Mouse (Mus musculus) telencephalon, adult 2 months (tissue): ENCODE results near the gene Wdr90.

ENCODE experiments used
- DNase-seq: peaks from one replicate; pipeline ENCODE4 v3.0.0-alpha.2; 2011; ENCODE audit warnings: low read depth, low spot score

The Wdr90 gene

DNA sequence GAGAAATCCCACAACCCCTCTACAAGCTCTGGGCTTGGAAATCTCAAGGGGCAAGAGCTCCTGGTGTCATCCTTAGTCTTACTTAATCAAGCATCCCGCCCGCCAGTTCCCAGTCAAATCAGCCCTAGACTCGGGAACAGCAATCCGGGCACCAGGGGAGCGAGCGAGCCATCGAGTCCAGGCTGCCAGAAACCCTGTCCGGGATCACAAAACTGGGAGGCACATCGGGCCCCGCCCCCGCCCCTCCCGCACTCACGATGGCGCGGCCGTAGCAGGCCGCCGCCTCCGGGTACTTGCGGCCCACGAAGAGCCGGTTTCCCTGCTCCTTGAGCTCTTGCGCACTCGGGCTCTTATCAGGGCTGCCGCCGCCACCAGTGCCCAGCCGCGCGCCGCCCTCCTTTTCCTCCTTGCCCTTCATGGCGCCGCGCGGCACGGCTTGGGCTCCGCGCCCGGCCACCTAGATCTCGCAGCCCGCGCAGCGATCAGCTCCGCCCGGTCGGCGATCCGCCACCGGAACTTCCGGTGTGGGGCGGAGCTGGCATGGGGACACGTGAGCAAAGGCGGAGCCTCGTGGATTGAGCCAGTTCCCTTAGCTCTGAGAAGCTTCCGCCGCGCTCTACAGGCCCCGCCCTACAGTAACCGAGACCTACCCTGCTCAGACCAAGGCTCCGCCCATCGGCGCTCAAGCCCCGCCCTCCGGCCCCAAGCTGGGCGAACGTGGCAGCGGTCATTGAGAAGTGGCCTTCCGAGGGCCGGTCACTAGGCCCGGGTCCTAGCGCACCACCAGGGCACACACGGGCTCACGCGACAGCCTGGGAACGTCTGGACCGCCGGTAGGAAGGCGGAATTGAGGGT lies 28.6 kb downstream of the Wdr90 start:
- peak; percentile 99 for DNase-seq

DNA sequence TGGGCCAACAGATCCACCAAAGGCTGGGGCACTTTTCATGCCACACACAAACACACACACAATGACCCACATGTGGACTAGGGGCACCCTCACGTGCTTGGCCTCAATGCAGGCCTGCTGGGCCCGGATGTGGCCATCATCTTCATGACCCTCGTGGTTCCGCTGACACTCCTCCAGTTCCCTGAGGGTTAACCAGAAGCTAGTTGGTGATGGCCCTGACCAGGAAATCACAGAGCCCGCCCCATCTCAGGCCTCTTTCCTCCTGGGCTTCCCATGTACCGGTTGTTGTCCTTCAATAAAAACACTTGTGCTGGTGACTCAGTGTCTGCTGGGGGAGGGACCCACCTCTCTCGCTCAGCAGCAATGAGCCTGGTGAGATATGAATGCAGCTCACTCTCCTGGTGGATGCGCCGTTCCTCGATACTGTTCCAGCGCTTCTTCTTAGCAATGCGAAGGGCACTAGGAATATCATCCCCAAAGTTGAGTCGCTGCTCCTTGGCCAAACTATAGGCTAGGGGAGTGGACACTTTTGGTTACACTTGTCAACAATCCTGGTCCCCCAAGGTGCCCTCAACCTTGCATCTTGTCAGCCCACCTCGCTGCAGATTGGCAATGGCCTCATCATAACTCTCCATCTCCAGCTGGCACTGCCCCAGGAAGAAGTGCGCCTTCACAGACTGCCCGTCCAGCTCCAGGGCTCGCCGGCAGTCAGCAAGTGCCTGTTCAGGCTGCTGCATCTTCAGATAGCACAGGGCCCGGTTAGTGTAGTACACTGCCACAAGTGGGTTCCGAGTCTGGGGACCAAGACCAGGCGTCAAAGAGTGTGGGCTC lies 29.6 kb downstream of the Wdr90 start:
- DNase-seq = no peak

DNA sequence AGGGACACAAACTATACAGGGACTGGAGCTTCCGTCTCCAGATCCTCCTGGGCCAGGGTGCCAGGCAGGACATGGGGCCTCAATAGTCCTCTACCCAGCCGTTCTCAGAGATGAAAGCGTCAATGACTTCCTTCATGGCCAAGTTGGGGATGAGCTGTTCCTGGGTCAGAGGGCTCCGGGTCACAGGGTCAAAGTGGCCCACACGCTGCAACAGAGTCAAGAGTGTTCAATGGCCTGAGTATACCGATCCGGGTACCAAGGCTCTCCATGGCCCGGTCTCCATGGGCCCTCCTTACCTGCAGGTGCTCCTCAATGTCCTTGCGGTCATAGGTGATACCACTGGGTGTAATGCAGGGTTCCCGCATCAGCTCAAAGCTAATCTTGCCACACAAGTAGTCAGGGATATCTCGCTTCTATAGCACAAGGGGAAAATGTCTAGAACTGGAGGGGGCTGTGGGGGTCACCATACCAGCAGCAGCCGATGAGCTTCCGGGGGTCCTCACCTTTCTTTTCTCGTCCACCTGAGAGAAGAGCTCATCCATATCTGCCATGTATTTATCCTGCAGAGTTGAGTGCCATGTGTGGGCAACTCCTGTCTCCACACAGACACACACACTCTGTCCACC lies 30.4 kb downstream of the Wdr90 start:
- no peak for DNase-seq

GRCm38 (mm10) chr17:25830200-25830753 lies 31.0 kb downstream of the Wdr90 start:
- no peak for DNase-seq

DNA sequence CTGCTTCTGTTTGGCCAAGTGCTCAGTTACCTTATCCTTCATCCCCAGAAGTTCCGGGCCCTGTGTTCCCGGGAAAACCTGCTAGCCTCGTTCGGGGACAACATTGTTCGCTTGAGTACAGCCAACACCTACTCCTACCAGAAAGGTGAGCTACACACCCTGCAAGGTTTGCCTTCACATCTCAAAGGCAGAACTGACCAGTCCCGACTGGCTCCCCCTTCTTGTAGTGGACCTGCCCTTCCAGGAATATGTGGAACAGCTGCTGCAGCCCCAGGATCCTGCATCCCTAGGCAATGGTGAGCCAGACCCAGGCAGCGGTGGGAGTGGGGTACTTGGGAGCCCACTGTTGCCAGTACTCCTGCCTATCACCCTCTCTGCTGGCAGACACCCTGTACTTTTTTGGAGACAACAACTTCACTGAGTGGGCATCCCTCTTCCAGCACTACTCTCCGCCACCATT lies 31.7 kb downstream of the Wdr90 start:
- no peak for DNase-seq

DNA sequence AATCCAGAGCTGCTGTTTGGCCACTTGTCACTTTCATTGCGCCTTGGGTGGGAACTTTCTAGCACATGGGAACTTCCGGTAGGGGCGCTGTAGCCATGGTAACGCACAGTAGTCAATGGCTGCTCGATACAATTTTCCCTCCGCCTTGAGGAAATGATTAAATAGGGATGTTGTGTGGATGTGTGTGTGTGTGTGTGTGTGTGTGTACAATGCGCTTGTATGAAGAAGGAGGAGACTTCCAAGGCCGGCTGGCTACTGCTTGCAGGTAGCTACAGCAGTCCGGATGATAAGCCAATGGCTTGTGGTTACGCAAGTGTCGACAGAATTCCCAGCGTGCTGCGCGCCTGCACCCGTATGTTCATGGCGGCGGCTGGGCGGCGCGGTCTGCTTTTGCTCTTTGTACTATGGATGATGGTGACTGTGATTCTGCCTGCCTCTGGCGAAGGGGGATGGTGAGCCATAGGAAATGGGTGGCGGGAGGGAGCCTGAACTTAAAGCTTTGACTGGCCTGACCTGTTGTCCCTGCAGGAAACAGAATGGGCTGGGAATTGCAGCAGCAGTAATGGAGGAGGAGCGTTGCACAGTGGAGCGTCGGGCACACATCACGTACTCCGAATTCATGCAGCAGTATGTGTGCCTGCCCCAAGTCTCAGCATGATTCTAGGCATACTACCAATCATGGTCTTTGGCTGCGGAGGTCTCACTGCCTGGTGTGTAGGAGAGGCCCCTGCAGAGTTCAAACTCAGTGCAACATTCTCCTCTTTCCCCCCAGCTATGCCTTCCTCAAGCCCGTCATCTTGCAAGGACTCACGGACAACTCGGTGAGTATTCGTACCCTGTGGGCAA lies 32.4 kb downstream of the Wdr90 start, which contains the start of gene Jmjd8:
Gene Jmjd8 (plus strand): TSS at position 156 of the 846 bp plus-strand sequence.
- peak; percentile 89 for DNase-seq

GRCm38 (mm10) chr17:25828223-25828594 lies 33.1 kb downstream of the Wdr90 start:
- DNase-seq = no peak

- no peak for DNase-seq
These were observed 33.6 kb downstream of the Wdr90 start for GRCm38 (mm10) chr17:25827546-25828222.

DNA sequence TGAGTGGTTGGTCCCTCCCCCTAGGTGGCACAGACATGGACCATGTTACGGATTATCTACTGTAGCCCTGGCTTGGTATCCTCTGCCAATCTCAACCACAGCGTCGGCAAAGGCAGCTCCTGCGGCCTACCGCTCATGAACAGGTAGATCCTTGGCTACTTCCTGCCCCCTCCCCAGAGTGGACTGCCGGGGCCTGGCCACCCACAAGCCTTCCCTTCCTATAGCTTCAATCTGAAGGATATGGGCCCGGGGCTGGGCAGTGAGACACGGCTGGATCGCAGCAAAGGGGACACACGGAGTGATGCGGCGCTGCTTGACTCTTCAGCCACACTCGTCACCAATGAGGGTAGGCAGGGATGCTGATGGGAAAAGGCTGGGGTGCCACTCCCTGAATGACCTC lies 34.3 kb downstream of the Wdr90 start:
- no peak for DNase-seq

DNA sequence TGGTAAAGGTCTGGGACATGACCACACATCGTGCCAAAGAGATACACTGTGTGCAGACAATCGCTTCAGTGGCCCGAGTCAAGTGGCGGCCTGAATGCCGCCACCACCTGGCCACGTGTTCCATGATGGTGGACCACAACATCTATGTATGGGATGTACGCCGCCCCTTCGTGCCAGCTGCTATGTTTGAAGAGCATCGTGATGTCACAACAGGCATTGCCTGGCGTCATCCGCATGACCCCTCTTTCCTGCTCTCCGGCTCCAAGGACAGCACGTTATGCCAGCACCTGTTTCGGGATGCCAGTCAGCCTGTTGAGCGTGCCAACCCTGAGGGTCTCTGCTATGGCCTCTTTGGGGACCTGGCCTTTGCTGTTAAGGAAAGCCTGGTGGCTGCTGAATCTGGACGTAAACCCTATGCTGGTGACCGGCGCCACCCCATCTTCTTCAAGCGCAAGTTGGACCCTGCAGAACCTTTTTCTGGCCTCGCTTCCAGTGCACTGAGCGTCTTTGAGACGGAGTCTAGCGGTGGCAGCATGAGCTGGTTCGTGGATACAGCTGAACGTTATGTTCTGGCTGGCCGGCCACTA lies 35.2 kb downstream of the Wdr90 start:
- DNase-seq = no peak

DNA sequence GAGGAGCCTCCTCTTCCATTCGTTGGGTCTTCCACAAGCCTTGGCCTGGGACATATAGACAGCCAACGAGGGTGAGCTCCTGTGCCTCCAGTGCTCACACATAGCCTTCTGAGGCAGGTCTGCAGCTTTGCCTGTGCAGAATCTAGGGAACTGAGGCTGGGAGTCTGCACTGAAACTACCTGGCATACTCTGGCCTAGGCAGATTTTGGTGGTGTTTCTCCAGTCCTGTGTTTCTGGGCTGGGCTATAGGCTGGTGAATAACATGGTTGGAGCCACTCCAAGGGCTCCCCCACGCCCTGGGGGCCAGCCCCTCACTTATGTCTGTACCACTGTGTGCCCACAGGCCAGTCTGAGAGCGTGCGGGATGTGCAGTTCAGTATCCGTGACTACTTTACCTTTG lies 36.0 kb downstream of the Wdr90 start:
- no peak for DNase-seq

GRCm38 (mm10) chr17:25824362-25825142 lies 36.7 kb downstream of the Wdr90 start:
- DNase-seq = no peak

DNA sequence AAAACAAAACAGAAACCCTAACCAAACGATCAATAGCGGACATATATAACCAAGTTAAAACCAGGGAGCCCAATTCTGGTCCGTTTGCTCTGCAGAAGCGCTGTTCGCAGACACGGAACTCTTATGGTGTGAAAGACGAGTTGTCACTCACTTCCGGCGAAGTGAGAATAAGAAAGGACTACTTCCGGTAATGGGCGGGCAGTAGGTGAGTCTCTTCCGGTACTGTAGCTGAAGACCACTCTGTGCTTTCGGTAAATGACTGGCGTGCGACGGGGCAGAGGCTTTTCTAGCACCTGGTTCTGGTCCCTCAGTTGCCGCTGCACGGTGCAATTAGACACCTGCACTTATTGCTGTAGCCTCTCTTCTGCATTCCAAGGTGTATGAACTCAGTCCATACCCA lies 37.8 kb downstream of the Wdr90 start, which contains the start of gene Wdr24:
Gene Wdr24 (plus strand): TSS at position 176 of the 400 bp plus-strand sequence.
- peak; percentile 94 for DNase-seq

GRCm38 (mm10) chr17:25818851-25819780 lies 42.2 kb downstream of the Wdr90 start:
- DNase-seq = no peak

DNA sequence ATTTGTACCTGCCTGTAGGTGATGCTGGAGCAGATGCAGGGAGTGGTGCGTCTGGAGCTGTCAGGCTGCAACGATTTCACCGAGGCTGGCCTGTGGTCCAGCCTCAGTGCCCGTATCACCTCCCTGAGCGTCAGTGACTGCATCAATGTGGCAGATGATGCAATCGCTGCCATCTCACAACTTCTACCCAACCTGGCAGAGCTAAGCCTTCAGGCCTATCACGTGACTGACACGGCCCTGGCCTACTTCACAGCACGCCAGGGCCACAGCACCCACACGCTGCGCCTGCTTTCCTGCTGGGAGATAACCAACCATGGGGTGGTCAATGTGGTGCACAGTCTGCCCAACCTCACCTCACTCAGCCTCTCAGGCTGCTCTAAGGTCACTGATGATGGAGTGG lies 43.6 kb downstream of the Wdr90 start:
- no peak for DNase-seq

GRCm38 (mm10) chr17:25813471-25813870 lies 47.8 kb downstream of the Wdr90 start:
- peak; percentile 90 for DNase-seq

DNA sequence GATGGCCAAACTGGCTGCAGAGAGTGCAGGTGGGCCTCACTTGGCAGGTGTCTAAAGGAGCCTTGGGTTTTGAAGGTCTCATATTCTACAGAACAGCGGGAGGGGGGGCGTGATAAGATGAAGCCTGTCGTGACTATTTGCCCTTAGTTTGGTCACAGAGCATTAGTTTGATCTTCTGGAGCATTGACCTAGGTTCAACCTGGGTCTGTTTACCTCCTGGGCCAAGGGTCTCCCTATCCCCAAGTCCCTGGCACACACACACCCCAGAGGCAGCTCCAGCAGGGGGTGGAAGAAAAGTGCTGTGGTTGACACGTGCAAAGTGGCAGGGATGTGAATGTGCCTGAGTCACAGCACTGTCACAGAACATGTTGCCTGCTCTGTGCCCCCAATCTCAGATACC lies 50.4 kb downstream of the Wdr90 start:
- no peak for DNase-seq
